Mouse (Mus musculus): ENCODE measurements around the gene Twf1. TPM values are rescaled to one million over a fixed set of nuclear protein-coding genes. Genes with fewer than 3 reads are reported as not detected.

Gene Twf1
- total and polyA plus RNA-seq, 3 experiments: 6.6 to 45.6 (median 28.9) TPM

DNA sequence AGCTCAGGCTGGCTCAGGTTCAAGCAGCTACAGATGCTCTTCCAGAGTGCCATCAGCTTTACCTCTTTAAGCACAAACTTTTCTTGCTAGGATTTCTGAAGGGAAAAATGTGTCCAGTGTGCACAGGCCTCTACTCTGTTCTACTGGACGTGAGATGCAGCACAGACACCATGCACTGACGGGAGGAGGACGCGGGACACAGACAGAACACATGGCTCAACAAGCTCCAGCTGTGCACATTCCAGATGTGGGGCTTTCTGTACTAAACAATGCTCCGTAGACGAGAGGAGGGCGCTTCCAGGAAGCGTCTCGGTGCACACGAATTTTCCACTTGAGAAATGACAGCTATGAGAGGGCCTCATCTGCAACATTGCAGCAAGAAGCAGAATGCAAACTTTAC lies 6.5 kb downstream of the Twf1 start:
- ATAC-seq (ENCODE audit: extremely low read depth, insufficient number of reproducible peaks, low FRiP score, poor library complexity, severe bottlenecking) (no peak), DNase-seq (ENCODE audit: low spot score) (no peak)
- no peak for TF ChIP-seq GATA2 (IDR thresholded peaks at IDR 0.05; ENCODE audit: borderline replicate concordance, low read depth, low read length)
- no peak for TF ChIP-seq GATA1 (IDR thresholded peaks at IDR 0.05; ENCODE audit: borderline replicate concordance, low read length)
- TF ChIP-seq POLR2AphosphoS5 (IDR thresholded peaks at IDR 0.05; ENCODE audit: insufficient replicate concordance, low read depth, low read length): no peak
- no peak for TF ChIP-seq TAL1 (conservative IDR thresholded peaks at IDR 0.05; ENCODE audit: low read depth, low read length)
- no peak for TF ChIP-seq CTCF (IDR thresholded peaks at IDR 0.05; ENCODE audit: low read depth, low read length)
- H3K36me3 ChIP-seq (replicated peaks): peaks cover 75% of the 10 kb centered on the region
- H3K4me3 ChIP-seq (ENCODE audit: low read depth, low read length): no peak overlapping the region
- no peaks in the 10 kb centered on the region for H3K27me3 ChIP-seq (ENCODE audit: insufficient read depth, low read length)
- H3K4me1 ChIP-seq (ENCODE audit: insufficient read depth, low read depth, low read length): peaks cover 3% of the 10 kb centered on the region
- H3K9me3 ChIP-seq (replicated peaks): no peaks in the 10 kb centered on the region

DNA sequence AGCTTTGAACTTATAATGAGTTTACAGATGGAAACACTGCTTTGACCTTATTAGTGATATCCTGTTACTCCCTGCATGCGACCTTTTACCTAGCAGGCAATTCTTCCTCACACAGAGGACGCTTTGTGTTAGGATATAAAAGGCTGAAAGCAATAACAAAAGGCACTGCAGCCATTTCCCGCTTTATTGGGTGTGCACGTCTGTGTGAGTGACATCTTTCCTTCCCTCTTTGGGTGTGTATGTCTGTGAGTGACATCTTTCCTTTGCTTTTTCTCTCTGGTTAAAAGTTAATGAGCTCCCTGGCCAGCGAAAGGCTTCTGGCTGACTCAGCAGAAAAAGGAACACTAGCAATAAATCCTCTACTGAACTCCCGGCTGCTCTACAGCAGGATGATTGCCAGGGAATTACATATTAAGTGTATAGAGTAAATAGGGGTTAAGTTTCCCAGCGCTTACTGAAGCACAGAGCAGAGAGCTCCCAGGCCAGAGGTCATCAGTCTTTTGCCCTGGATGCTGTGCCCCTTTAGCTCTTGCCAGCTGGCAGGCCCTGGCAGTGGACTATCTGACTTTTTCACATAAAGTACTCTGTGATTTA lies 7.6 kb downstream of the Twf1 start:
- no peak for TF ChIP-seq GATA2 (IDR thresholded peaks at IDR 0.05; ENCODE audit: borderline replicate concordance, low read depth, low read length)
- no peak for TF ChIP-seq CTCF (IDR thresholded peaks at IDR 0.05; ENCODE audit: low read depth, low read length)
- no peak for TF ChIP-seq POLR2AphosphoS5 (IDR thresholded peaks at IDR 0.05; ENCODE audit: insufficient replicate concordance, low read depth, low read length)
- TF ChIP-seq GATA1 (IDR thresholded peaks at IDR 0.05; ENCODE audit: borderline replicate concordance, low read length): no peak
- no peak for TF ChIP-seq TAL1 (conservative IDR thresholded peaks at IDR 0.05; ENCODE audit: low read depth, low read length)
- Histone ChIP-seq H3K9me3 (replicated peaks) (no peaks in the 10 kb centered on the region), H3K4me1 (ENCODE audit: insufficient read depth, low read depth, low read length) (peaks cover 3% of the 10 kb centered on the region; the same call in 1 of the 2 replicates), H3K27me3 (ENCODE audit: insufficient read depth, low read length) (no peaks in the 10 kb centered on the region), H3K36me3 (replicated peaks) (peaks cover 83% of the 10 kb centered on the region), H3K4me3 (ENCODE audit: low read depth, low read length) (no peak overlapping the region)
- ATAC-seq (ENCODE audit: extremely low read depth, insufficient number of reproducible peaks, low FRiP score, poor library complexity, severe bottlenecking) (no peak), DNase-seq (ENCODE audit: low spot score) (no peak)

DNA sequence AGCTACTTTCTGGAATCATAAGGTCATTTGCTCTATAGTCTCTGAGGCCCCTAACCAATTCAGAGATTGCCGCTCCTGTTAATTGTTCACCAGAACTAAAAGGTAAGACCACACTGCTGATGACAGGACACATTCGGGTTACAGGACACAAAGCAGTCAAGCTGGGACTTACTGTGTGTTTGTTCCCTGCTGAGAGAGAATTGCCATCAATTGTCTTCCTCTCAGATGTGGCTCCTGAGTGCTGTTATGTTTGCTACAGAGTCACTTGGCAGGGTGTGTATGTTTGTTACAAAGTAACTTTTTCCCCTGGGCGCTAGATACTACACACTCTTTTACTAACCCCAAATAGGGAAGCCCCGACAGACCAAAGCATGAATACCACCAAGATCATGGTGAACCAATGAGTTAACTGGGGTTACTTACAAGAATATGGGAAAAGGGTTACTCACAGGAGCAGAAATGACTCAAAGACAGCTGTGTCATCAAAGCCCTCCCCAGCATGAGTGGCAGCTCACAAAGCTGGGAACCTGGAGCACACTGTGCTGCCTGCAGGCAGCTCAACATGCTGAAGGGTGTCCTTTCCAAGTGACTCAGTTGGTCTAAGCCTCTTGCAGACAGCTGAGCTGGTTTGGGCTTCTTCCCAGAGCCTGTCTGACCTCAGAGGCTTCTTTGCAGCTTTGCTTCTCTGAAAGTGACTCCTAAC lies 15.0 kb downstream of the Twf1 start:
- no peaks in the 10 kb centered on the region for H3K9me3 ChIP-seq (replicated peaks)
- no peak overlapping the region for H3K4me3 ChIP-seq (ENCODE audit: low read depth, low read length)
- H3K4me1 ChIP-seq (ENCODE audit: insufficient read depth, low read depth, low read length): no peaks in the 10 kb centered on the region
- TF ChIP-seq TAL1 (conservative IDR thresholded peaks at IDR 0.05; ENCODE audit: low read depth, low read length) (no peak), GATA2 (IDR thresholded peaks at IDR 0.05; ENCODE audit: borderline replicate concordance, low read depth, low read length) (no peak), POLR2AphosphoS5 (IDR thresholded peaks at IDR 0.05; ENCODE audit: insufficient replicate concordance, low read depth, low read length) (no peak), CTCF (IDR thresholded peaks at IDR 0.05; ENCODE audit: low read depth, low read length) (no peak), GATA1 (IDR thresholded peaks at IDR 0.05; ENCODE audit: borderline replicate concordance, low read length) (no peak)
- no peaks in the 10 kb centered on the region for H3K27me3 ChIP-seq (ENCODE audit: insufficient read depth, low read length)
- H3K36me3 ChIP-seq (replicated peaks): peaks cover 16% of the 10 kb centered on the region
- ATAC-seq (ENCODE audit: extremely low read depth, insufficient number of reproducible peaks, low FRiP score, poor library complexity, severe bottlenecking) (no peak), DNase-seq (ENCODE audit: low spot score) (no peak)

DNA sequence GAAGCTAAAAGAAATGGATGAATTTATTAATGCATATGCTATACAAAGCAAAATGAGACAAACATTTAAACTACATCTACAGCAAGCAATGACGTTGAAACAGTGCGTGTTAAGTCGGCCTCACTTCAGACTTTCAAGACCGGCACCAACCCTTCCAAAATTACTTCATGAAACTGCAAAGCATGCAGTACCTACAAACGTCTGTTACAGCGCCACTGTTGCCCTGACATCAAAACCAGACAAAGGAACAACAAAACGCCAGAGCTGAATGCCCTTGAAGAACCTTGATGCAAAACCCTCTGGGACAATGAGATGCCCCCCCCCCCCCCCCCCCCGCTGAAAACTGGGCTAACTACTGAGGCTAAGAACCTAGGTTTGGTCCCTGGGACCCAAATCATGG lies 16.9 kb downstream of the Twf1 start:
- DNase-seq (ENCODE audit: low spot score): no peak
- H3K4me1 ChIP-seq (ENCODE audit: insufficient read depth, low read depth, low read length): no peaks in the 10 kb centered on the region
- TF ChIP-seq GATA1 (IDR thresholded peaks at IDR 0.05; ENCODE audit: borderline replicate concordance, low read length) (no peak), GATA2 (IDR thresholded peaks at IDR 0.05; ENCODE audit: borderline replicate concordance, low read depth, low read length) (no peak), TAL1 (conservative IDR thresholded peaks at IDR 0.05; ENCODE audit: low read depth, low read length) (no peak), CTCF (IDR thresholded peaks at IDR 0.05; ENCODE audit: low read depth, low read length) (no peak)
- H3K27me3 ChIP-seq (ENCODE audit: insufficient read depth, low read length): no peaks in the 10 kb centered on the region
- ATAC-seq (ENCODE audit: extremely low read depth, insufficient number of reproducible peaks, low FRiP score, poor library complexity, severe bottlenecking): no peak
- H3K4me3 ChIP-seq (ENCODE audit: low read depth, low read length): no peak overlapping the region
- peaks cover 13% of the 10 kb centered on the region for H3K36me3 ChIP-seq (replicated peaks)
- H3K9me3 ChIP-seq (replicated peaks): peaks cover 2% of the 10 kb centered on the region; the same call in 1 of the 2 replicates

DNA sequence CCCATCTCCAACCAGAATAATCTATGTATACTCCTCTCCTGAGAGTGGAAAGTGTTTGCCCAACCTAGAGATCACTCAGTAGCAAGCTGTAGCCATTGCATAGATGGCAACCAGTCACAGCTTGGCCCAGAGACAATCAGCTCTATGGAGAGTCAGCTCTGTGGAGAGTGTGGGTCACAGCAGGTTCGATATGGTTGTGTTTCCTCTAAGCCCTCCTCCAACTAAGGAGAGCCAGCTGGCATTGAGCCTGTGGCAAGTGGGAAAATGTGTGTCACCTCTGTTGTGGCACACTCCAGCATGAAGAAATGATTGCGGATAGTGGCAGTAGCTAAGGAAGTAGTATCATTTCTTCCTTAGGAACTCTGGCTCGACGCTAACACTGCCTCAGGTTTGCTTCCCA lies 18.2 kb downstream of the Twf1 start:
- H3K36me3 ChIP-seq (replicated peaks): peaks cover 18% of the 10 kb centered on the region
- peaks cover 2% of the 10 kb centered on the region; the same call in 1 of the 2 replicates for H3K9me3 ChIP-seq (replicated peaks)
- H3K4me1 ChIP-seq (ENCODE audit: insufficient read depth, low read depth, low read length): no peaks in the 10 kb centered on the region
- H3K4me3 ChIP-seq (ENCODE audit: low read depth, low read length): no peak overlapping the region
- TF ChIP-seq POLR2AphosphoS5 (IDR thresholded peaks at IDR 0.05; ENCODE audit: insufficient replicate concordance, low read depth, low read length) (no peak), GATA1 (IDR thresholded peaks at IDR 0.05; ENCODE audit: borderline replicate concordance, low read length) (no peak), GATA2 (IDR thresholded peaks at IDR 0.05; ENCODE audit: borderline replicate concordance, low read depth, low read length) (no peak), CTCF (IDR thresholded peaks at IDR 0.05; ENCODE audit: low read depth, low read length) (no peak), TAL1 (conservative IDR thresholded peaks at IDR 0.05; ENCODE audit: low read depth, low read length) (no peak)
- H3K27me3 ChIP-seq (ENCODE audit: insufficient read depth, low read length): no peaks in the 10 kb centered on the region
- ATAC-seq (ENCODE audit: extremely low read depth, insufficient number of reproducible peaks, low FRiP score, poor library complexity, severe bottlenecking) (no peak), DNase-seq (ENCODE audit: low spot score) (no peak)

DNA sequence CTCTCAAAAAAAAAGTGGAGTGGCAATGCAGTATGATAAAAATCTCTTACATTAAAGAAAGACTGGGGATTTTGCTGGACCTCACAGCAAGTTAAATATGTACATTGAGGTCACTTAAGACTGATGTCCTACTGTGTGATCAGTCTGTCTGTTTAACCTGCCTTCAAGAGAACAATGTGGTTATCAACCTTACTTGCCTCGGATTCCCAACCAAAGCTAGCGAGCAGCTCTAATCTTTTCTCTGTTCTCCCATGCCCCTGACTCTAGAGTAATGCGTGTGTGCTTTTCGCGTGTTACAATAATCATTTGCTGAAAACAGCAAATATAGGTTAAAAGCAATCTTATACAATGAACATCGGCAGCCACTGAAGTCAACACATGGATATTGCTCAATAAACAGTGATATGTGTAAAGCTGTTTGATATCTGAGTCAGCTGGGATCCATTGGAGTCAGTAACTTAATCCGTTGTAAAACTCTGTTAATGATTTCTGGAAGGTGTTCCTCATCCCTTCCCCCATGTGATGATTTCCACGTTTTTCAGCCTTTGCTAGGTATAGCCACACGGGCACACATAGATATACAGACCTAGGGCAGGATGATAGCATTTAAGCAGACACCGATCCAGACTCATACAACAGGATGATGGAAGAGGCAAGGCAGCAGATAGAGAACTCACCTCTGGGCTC lies 21.1 kb downstream of the Twf1 start:
- Histone ChIP-seq H3K9me3 (replicated peaks) (peaks cover 2% of the 10 kb centered on the region; the same call in 1 of the 2 replicates), H3K4me3 (ENCODE audit: low read depth, low read length) (no peak overlapping the region), H3K27me3 (ENCODE audit: insufficient read depth, low read length) (no peaks in the 10 kb centered on the region), H3K36me3 (replicated peaks) (peaks cover 33% of the 10 kb centered on the region), H3K4me1 (ENCODE audit: insufficient read depth, low read depth, low read length) (no peaks in the 10 kb centered on the region)
- no peak for ATAC-seq (ENCODE audit: extremely low read depth, insufficient number of reproducible peaks, low FRiP score, poor library complexity, severe bottlenecking)
- DNase-seq (ENCODE audit: low spot score): no peak
- TF ChIP-seq CTCF (IDR thresholded peaks at IDR 0.05; ENCODE audit: low read depth, low read length) (no peak), POLR2AphosphoS5 (IDR thresholded peaks at IDR 0.05; ENCODE audit: insufficient replicate concordance, low read depth, low read length) (no peak), GATA1 (IDR thresholded peaks at IDR 0.05; ENCODE audit: borderline replicate concordance, low read length) (no peak), TAL1 (conservative IDR thresholded peaks at IDR 0.05; ENCODE audit: low read depth, low read length) (no peak), GATA2 (IDR thresholded peaks at IDR 0.05; ENCODE audit: borderline replicate concordance, low read depth, low read length) (no peak)
